Mouse (Mus musculus): ENCODE measurements around the gene Nf2. TPM values are rescaled to one million over a fixed set of nuclear protein-coding genes. Genes with fewer than 3 reads are reported as not detected.

The Nf2 gene
- polyA plus RNA-seq, 1 experiment from 2014 or later: 73.3 TPM

GRCm38 (mm10) chr11:4716530-4717236, 132.7 kb downstream of the Nf2 start:
- H3K4me2 ChIP-seq (replicated peaks): no peak overlapping the region
- 89% methylated on average over 5 of the region's 5 CpGs for WGBS
- no peaks in the 10 kb centered on the region for H3K27me3 ChIP-seq
- no peak overlapping the region for H3K9ac ChIP-seq
- H3K36me3 ChIP-seq: no peaks in the 10 kb centered on the region
- no peaks in the 10 kb centered on the region for H3K9me3 ChIP-seq
- no peak overlapping the region for H3K27ac ChIP-seq
- H3K4me1 ChIP-seq: 0 out of 2 replicates have a peak, but pooled peaks cover 8% of the 10 kb centered on the region
- ATAC-seq (ENCODE audit: insufficient number of reproducible peaks, insufficient read depth, low FRiP score, low TSS enrichment): no peak
- H3K4me3 ChIP-seq: no peak overlapping the region

Small RNA genes within 50 kb of the gene (microRNA-seq; reads per million reads assigned to microRNA genes)
- gene Mir6918: 0.54 reads per million

Other genes with a start within 250 kb of the Nf2 start
- gene Gm11032, start 229.5 kb downstream of the Nf2 start, polyA plus RNA-seq (2016; fragmentation: Nextera tagmentation; extraction: Ambion mirVana): not detected in 2 replicates
- gene Ascc2, start 211.8 kb downstream of the Nf2 start, polyA plus RNA-seq (2016; fragmentation: Nextera tagmentation; extraction: Ambion mirVana): 38.8 and 40.1 TPM in 2 replicates
- 641 and 685 TPM in 2 replicates for gene Uqcr10, start 145.2 kb downstream of the Nf2 start, polyA plus RNA-seq (2016; fragmentation: Nextera tagmentation; extraction: Ambion mirVana)
- gene Zmat5, start 144.9 kb downstream of the Nf2 start, polyA plus RNA-seq (2016; fragmentation: Nextera tagmentation; extraction: Ambion mirVana): 60.7 and 65.3 TPM in 2 replicates
- 0.19 and 0.20 TPM in 2 replicates for gene Cabp7, start 102.8 kb downstream of the Nf2 start, polyA plus RNA-seq (2016; fragmentation: Nextera tagmentation; extraction: Ambion mirVana)
- gene Nipsnap1, start 24.4 kb upstream of the Nf2 start, polyA plus RNA-seq (2016; fragmentation: Nextera tagmentation; extraction: Ambion mirVana): 81.4 and 81.8 TPM in 2 replicates
- gene Thoc5, start 45.8 kb upstream of the Nf2 start, polyA plus RNA-seq (2016; fragmentation: Nextera tagmentation; extraction: Ambion mirVana): 42.3 and 44.1 TPM in 2 replicates
- 0.65 and 1.0 TPM in 2 replicates for gene Nefh, start 98.5 kb upstream of the Nf2 start, polyA plus RNA-seq (2016; fragmentation: Nextera tagmentation; extraction: Ambion mirVana)
- gene Ap1b1, start 137.3 kb upstream of the Nf2 start, polyA plus RNA-seq (2016; fragmentation: Nextera tagmentation; extraction: Ambion mirVana): 54.8 and 55.3 TPM in 2 replicates
- gene Rasl10a, start 208.6 kb upstream of the Nf2 start, polyA plus RNA-seq (2016; fragmentation: Nextera tagmentation; extraction: Ambion mirVana): 1.1 TPM in 2 replicates
- 44.3 and 47.6 TPM in 2 replicates for gene Gas2l1, start 215.8 kb upstream of the Nf2 start, polyA plus RNA-seq (2016; fragmentation: Nextera tagmentation; extraction: Ambion mirVana)
- 26.4 and 27.9 TPM in 2 replicates for gene Rhbdd3, start 249.4 kb upstream of the Nf2 start, polyA plus RNA-seq (2016; fragmentation: Nextera tagmentation; extraction: Ambion mirVana)
- gene Ewsr1, start 249.7 kb upstream of the Nf2 start, polyA plus RNA-seq (2016; fragmentation: Nextera tagmentation; extraction: Ambion mirVana): 949 and 978 TPM in 2 replicates